Mouse (Mus musculus) left cerebral cortex, adult 2 months (tissue): ENCODE data around the gene 3110021N24Rik. TPM values are rescaled to one million over a fixed set of nuclear protein-coding genes. Genes with fewer than 3 reads are reported as not detected.
"Not testable (repeated sequence)": the region's sequence is repeated elsewhere in the genome, so short reads cannot be mapped to it uniquely, and the experiment has no call there.

Experiments used
- DNase-seq, 2 experiments: peaks; one replicate each; pipeline ENCODE4 v3.0.0; 2021 to 2022; ENCODE audit warnings: low spot score in 2 of 2, mixed read lengths in 1 of 2; ENCODE audit errors: extremely low spot score in 1 of 2
- H3K27ac ChIP-seq: fragments of 200-600 bp; 2 replicates; pipeline ENCODE4 v1.8.1; 2022
- H3K4me3 ChIP-seq: fragments of 200-600 bp; 2 replicates; pipeline ENCODE4 v1.8.1; 2022
- CTCF ChIP-seq: fragments of 200-600 bp; IDR thresholded peaks from 2 replicates; pipeline ENCODE4 v1.8.1; 2022; ENCODE audit warnings: antibody characterized with exemption, mild to moderate bottlenecking, moderate library complexity
- intact Hi-C: fragments of 180-260 bp; cut with DNase I; formaldehyde crosslinking; loops from one replicate; pipeline ENCODE4 v1.15.1; 2025
- long read RNA-seq, 2 experiments: library from polyadenylated mRNA; stranded (forward); transcript quantifications; one replicate each; pipeline ENCODE4 v2.0.0; 2021; ENCODE audit warnings: borderline mapping rate in 2 of 2
- total RNA-seq, 2 experiments: library from RNA; stranded (reverse); gene quantifications; 2 replicates each; pipeline ENCODE4 v1.2.3; 2021

The 3110021N24Rik gene
- 1 to 10 TPM in 1 of 2 experiments, under 1 TPM in 1; 0.93 to 1.6 TPM for total RNA-seq
- long read RNA-seq, experiment 1, partial matches to known transcripts, result 0 of 1 reads
- long read RNA-seq, experiment 1, other reads (novel, unspliced or antisense), result 1 of 1 reads
- long read RNA-seq, experiment 2, partial matches to known transcripts, result 0 of 3 reads
- long read RNA-seq, experiment 2, other reads (novel, unspliced or antisense), result 3 of 3 reads

DNA sequence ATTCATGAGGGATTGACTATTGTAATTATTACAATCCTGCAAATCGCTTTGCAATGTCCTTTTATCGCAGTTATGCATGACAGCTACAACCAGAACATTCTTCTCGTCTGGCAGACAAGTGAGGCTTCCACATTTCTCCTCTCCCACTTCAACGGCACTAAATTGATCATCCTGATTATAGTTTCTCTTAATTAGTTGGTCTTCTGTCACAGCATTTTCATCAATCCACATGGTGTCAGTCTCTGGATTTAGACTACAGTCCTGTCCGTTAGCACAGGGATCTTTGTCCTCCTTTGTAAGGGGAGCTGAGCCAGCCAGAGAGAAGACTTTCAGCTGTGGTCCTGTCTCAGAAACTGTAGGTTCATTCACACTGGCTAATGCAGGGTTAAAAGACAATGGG, at the start of gene 3110021N24Rik:
Gene 3110021N24Rik, plus strand, starts transcription at position 301 of the 400 bp plus-strand sequence.
- Histone ChIP-seq H3K27ac (no peak within 1 kb of the TSS), H3K4me3 (no peak within 1 kb of the TSS)
- no peak for TF ChIP-seq CTCF
- DNase-seq, result no peak
- intact Hi-C loops, result no loop called here

DNA sequence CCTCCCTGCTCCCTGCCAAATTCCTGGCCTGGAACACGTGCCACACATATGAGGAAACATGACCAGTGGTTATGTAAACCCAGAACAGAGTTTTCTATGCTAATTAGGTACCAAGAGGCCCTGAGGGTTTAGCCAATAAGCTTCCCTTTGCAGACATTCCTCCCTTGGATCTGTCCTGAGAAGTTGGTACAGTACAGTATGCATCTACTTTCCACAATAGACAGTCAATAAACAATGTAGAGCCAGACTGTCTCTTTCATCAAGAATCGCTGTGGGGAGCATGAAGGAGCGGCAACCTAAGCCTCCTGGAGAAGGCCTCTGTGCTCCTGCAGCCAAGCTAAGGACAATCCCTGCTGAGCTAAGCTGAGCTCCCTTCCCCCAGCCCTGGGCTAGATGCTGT, 33.3 kb upstream of the 3110021N24Rik start:
- DNase-seq, result no peak
- no peak overlapping the region for H3K4me3 ChIP-seq
- TF ChIP-seq CTCF, result no peak
- intact Hi-C loops, result no loop called here
- no peak overlapping the region for H3K27ac ChIP-seq

GRCm38 (mm10) chr4:108687098-108687497, 32.4 kb upstream of the 3110021N24Rik start:
- DNase-seq, H3K4me3 ChIP-seq, intact Hi-C loops, H3K27ac ChIP-seq: not testable (repeated sequence)

- no peak for DNase-seq
- peak; percentile 7 for TF ChIP-seq CTCF
- intact Hi-C loops, result loop anchor here (10.0 kb wide), 1 partner anchor 84 kb away; no protein-coding TSS in a partner anchor
- H3K27ac ChIP-seq, result no peak overlapping the region
- H3K4me3 ChIP-seq, result no peak overlapping the region
These were observed 29.0 kb upstream of the 3110021N24Rik start for GRCm38 (mm10) chr4:108690479-108690878.

- H3K4me3 ChIP-seq, result no peak overlapping the region
- intact Hi-C loops, result loop anchor here (10.0 kb wide), 1 partner anchor 83 kb away; no protein-coding TSS in a partner anchor
- no peak for TF ChIP-seq CTCF
These were observed 28.0 kb upstream of the 3110021N24Rik start for GRCm38 (mm10) chr4:108691469-108691868.

DNA sequence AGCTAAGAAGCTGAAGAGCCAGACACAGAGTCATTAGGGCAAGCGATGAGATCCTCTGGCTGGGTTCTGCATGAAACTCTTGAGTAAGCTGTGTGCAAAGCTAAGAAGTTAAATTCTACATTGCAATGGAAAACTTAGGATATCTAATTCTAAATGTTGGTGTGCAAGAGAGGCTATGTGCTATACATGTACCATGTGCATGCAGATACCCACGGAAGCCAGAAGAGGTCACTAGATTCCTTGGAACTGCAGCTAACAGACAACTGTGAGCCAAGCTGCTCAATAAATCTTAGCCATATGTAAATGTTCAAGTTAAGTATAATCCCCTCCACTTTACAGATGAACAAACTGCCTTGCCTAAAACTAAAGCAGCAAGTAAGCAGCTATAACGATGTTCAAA, 22.5 kb upstream of the 3110021N24Rik start:
- no peak overlapping the region for H3K27ac ChIP-seq
- intact Hi-C loops, result loop anchor here (10.0 kb wide), 1 partner anchor 78 kb away; no protein-coding TSS in a partner anchor
- DNase-seq, result no peak
- no peak overlapping the region for H3K4me3 ChIP-seq
- TF ChIP-seq CTCF, result peak; percentile 60

More at GRCm38 (mm10) chr4:108691469-108691868, 28.0 kb upstream of the 3110021N24Rik start:
- no peak overlapping the region for H3K27ac ChIP-seq
- DNase-seq, result no peak

DNA sequence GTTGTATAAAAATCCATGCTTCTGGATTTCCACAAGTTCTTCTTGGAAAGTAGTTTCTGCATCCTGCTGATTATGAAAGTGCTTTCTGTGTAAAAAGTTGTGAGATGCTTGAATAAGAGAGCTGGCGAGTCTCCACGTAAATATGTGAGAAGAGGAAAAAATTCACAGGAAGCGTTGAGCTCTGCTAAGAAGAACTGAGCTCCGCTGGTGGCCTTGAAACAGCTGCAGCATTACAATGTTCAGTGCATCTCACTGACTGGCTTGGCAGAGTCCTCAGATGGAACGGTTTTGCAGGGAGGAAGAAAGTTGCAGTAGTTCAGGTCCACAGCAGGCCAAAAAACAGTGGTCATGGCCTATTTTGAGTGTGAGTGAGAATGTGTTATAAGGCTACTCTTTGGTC, 11.2 kb upstream of the 3110021N24Rik start:
- no peak for TF ChIP-seq CTCF
- DNase-seq, result no peak
- Histone ChIP-seq H3K27ac (no peak overlapping the region), H3K4me3 (no peak overlapping the region)
- intact Hi-C loops, result no loop called here

DNA sequence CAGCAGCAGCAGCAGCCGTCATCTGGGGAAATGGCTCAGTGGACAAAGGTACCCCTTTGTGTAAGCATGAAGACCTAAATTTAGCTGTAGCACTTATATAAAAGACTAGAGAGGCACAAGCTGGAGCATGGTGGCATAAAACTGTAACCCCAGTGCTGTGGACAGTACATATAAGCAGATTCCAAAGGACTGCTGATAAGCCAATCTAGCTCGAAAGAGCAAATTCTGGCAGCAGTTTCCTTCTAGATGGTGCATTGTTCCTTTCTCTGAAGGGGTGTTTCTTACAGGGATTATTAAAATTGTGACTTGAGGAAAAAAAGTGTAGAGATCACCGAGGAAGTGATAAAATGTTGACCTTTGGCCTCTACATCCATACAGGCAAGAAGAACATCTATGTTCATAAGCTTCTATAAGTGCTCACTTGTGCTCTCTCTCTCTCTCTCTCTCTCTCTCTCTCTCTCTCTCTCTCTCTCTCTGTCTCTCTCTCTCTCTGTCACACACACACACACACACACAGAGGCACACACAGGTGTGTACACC, 1.9 kb downstream of the 3110021N24Rik start:
- intact Hi-C loops, result no loop called here
- no peak for TF ChIP-seq CTCF
- DNase-seq, result no peak
- no peak overlapping the region for H3K27ac ChIP-seq
- H3K4me3 ChIP-seq, result no peak overlapping the region

DNA sequence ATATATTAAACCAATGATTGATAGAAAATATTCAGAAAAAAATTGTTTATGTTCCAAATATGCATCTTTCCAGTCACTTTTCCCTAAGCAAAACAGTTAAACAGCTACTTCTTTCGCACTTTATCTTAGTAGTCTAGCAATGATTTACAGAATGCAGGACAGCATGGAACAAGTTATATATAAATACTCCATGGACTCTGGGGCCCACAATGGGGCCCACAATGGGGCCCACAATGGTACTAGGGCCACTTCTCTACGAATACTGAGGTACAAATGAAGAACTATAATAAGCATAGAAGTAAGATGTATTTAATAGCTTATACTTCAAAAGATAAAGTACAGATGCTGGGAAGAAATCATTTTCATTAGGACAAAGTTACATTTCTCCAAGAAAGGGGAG, 4.7 kb downstream of the 3110021N24Rik start:
- intact Hi-C loops, result no loop called here
- Histone ChIP-seq H3K4me3 (no peak overlapping the region), H3K27ac (no peak overlapping the region)
- no peak for TF ChIP-seq CTCF
- no peak for DNase-seq

DNA sequence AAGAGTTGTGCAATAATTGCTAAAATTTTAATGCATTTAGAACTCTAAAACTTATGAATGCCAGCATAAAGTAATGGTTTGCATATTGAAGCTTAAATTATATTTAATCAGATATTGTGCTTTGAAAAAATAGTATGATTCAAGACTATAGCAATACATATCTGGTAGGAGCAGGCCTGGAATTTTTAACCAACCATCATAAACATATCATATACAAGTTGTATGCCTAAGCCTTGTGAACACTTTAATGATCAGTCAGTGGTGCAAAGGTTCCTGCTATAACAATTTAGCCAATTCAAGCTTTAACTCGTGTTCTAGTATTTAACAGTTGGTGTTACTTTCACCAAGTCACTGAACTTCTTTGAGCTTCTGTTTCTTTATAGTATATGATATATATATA, 11.0 kb downstream of the 3110021N24Rik start:
- no peak for TF ChIP-seq CTCF
- Histone ChIP-seq H3K4me3 (no peak overlapping the region), H3K27ac (no peak overlapping the region)
- intact Hi-C loops, result no loop called here
- DNase-seq, result no peak

GRCm38 (mm10) chr4:108731582-108731981, 12.1 kb downstream of the 3110021N24Rik start:
- no peak overlapping the region for H3K27ac ChIP-seq
- no peak for DNase-seq
- intact Hi-C loops, result no loop called here
- TF ChIP-seq CTCF, result no peak
- H3K4me3 ChIP-seq, result no peak overlapping the region

DNA sequence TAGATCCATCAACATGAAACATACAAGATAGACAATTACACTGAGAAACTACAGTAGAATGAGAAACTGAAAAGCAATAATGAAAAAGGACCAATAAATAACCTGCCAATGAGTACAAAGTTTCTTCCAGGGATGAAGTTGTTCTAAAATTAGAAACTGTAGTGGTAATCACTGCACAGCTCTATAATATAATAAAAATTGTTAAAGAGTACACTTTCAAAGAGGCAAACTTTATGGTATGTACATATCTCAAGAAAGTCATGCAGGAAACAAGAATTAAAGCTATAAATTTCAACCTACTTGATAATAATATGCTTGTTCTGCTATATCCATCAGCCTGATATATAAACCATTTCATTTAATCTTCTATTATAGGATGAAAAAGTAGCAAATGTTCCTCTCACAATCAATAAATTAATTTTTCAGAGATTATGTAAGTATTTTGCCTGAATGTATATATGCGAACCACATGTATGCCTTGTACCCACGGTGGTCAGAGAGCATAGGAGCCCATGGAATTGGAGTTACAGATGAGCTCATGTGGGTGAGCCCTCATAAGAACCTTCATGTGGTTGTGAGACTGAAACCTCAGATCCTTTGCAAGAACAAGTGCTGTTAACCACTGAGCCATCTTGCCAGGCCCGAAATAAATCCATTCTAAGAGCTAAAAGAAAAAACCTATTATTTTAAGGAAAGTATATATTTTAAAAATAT, 26.9 kb downstream of the 3110021N24Rik start:
- no peak for DNase-seq
- no peak overlapping the region for H3K4me3 ChIP-seq
- TF ChIP-seq CTCF, result no peak
- H3K27ac ChIP-seq, result no peak overlapping the region
- intact Hi-C loops, result no loop called here
